Mouse (Mus musculus): ENCODE results near the gene E030030I06Rik. TPM values are rescaled to one million over a fixed set of nuclear protein-coding genes. Genes with fewer than 3 reads are reported as not detected.
"Not testable (repeated sequence)": the region's sequence is repeated elsewhere in the genome, so short reads cannot be mapped to it uniquely, and the experiment has no call there.

E030030I06Rik gene
- polyA plus RNA-seq, 1 experiment from 2014 or later, result 21.4 TPM

DNA sequence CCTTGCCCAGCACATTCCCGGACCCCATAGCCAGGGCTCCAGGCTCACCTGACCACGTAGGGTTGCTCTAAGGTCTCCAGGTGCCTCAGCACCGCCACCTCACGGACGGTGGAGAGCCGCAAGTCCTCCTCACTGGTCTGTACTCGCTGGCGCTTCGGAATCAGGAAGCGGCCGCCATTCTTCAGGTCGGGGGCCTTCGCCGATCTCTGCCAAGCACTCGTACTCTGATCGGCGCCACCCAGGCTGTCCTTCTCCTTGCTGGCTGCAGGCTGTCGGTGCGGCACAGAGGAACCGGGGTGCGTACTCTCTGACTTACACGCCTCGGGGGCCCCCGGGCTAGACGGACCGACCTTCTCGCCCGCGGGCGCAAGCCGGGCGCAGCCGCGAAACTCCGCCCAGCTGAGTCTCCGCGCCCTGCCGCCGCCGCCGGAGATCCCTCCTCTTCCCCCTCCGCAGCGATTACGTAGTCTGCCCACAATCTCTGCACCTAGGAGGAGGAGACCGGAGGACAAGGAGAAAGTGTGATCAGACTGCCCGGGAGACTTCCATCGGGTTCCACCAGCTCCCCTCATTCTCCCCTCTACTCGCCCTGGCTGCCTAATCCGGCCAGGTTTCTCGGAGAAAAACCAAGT, 513 bp downstream of the E030030I06Rik start:
- WGBS, result under 1% methylated on average over 50 of the region's 50 CpGs
- H3K36me3 ChIP-seq, result peaks cover 10% of the 10 kb centered on the region
- H3K4me1 ChIP-seq (replicated peaks), result peaks cover 29% of the 10 kb centered on the region
- H3K27ac ChIP-seq, result peak overlapping the region; percentile 93
- DNase-seq (ENCODE audit: low spot score), result peak; percentile 86
- H3K9me3 ChIP-seq, result no peaks in the 10 kb centered on the region
- H3K4me3 ChIP-seq, result peak overlapping the region; percentile 75
- peaks cover 45% of the 10 kb centered on the region for H3K27me3 ChIP-seq (ENCODE audit: insufficient read depth, poor library complexity, severe bottlenecking)

DNA sequence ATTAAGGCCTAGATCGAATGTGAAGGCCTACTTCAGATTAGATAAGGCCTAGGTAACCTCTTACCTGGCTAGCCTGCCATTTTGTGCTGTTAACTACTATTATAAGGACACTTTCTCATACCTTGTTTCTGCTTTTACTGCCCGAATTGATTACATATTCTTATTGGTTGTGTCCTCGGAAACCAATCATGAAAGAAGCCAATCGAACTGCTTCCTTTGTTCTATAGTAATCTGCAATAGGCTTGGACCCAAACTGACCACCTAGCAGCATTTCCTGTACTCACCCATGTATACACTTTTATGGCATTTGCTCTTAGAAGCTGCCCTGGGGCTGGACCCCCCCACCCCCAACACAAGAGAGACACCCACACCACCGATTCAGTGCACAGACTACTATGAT, 6.1 kb downstream of the E030030I06Rik start:
- Histone ChIP-seq H3K27me3 (ENCODE audit: insufficient read depth, poor library complexity, severe bottlenecking) (peaks cover 5% of the 10 kb centered on the region; the same call in 1 of the 2 replicates), H3K4me1 (replicated peaks) (peaks cover 3% of the 10 kb centered on the region), H3K9me3 (peaks cover 3% of the 10 kb centered on the region; the same call in 1 of the 2 replicates), H3K36me3 (peaks cover 10% of the 10 kb centered on the region), H3K27ac (no peak overlapping the region), H3K4me3 (no peak overlapping the region)
- DNase-seq (ENCODE audit: low spot score), result no peak
- 71% methylated on average over 5 of the region's 5 CpGs for WGBS

DNA sequence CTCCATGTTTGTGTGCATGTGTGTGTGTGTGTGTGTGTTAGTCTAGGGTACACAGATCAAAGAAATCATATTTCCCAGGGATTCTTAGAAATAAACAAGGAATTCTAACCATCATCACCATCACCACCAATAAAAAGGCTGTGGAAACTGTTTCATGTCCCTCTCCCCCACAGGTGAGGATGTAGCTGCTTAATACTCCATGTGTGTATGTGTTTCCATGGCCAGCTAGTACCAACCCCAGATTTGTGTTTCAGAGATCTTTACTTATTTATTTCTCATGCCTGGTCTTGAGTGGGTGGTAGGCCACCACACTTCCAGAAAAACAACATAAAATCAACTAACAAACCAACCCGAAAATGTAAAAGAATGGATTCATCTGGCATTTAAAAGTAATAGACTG, 6.9 kb downstream of the E030030I06Rik start:
- H3K4me1 ChIP-seq (replicated peaks); H3K4me3 ChIP-seq; H3K27me3 ChIP-seq (ENCODE audit: insufficient read depth, poor library complexity, severe bottlenecking); H3K9me3 ChIP-seq; H3K27ac ChIP-seq; H3K36me3 ChIP-seq: not testable (repeated sequence)
- peak; percentile 57 for DNase-seq (ENCODE audit: low spot score)
- 88% methylated on average over 1 of the region's 1 CpGs for WGBS

DNA sequence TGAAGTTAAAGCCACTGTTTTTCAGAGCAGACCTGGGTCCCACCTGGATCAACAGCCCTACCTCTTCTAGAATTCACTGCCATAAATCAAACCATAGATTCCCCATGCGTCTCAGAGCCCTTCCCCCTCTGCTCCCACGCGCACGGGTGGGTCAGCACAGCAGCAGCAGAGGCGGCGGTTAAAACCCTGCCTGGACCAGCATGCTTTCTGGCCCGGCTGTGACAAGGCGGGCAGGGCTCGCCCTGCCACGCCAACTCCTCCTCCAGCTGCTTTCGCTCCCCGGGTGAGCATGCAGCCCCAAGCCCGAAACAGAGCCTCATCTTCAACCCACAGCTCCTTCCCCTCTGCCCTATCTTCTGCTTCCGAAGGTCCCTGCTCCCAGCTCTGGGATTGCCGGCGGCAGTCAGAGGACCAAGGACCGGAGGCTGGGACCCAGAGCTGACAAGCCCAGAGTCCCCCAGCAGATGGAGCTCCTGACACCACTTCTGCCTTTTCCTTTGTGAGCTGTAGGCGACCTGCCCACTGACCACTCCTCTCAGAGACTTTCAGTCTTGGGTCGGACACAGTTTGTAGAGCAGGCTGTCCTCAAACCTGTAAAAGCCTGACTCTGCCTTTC, 8.3 kb downstream of the E030030I06Rik start:
- Histone ChIP-seq H3K4me1 (replicated peaks) (peaks cover 3% of the 10 kb centered on the region), H3K27ac (peak overlapping the region; percentile 83), H3K27me3 (ENCODE audit: insufficient read depth, poor library complexity, severe bottlenecking) (peaks cover 5% of the 10 kb centered on the region; the same call in 1 of the 2 replicates), H3K4me3 (peak overlapping the region; percentile 57), H3K36me3 (peaks cover 2% of the 10 kb centered on the region; the same call in 1 of the 2 replicates), H3K9me3 (peaks cover 6% of the 10 kb centered on the region; the same call in 1 of the 2 replicates)
- 1% methylated on average over 19 of the region's 19 CpGs for WGBS
- DNase-seq (ENCODE audit: low spot score), result peak; percentile 89

- 0 out of 2 replicates have a peak, but pooled peaks cover 11% of the 10 kb centered on the region for H3K4me1 ChIP-seq (replicated peaks)
- H3K9me3 ChIP-seq, result no peaks in the 10 kb centered on the region
- H3K27ac ChIP-seq, result no peak overlapping the region
- no peak for DNase-seq (ENCODE audit: low spot score)
- no peaks in the 10 kb centered on the region for H3K27me3 ChIP-seq (ENCODE audit: insufficient read depth, poor library complexity, severe bottlenecking)
- no peaks in the 10 kb centered on the region for H3K36me3 ChIP-seq
- H3K4me3 ChIP-seq, result no peak overlapping the region
- 88% methylated on average over 2 of the region's 2 CpGs for WGBS
Measured at GRCm38 (mm10) chr10:22074531-22074930, 74.5 kb downstream of the E030030I06Rik start.

DNA sequence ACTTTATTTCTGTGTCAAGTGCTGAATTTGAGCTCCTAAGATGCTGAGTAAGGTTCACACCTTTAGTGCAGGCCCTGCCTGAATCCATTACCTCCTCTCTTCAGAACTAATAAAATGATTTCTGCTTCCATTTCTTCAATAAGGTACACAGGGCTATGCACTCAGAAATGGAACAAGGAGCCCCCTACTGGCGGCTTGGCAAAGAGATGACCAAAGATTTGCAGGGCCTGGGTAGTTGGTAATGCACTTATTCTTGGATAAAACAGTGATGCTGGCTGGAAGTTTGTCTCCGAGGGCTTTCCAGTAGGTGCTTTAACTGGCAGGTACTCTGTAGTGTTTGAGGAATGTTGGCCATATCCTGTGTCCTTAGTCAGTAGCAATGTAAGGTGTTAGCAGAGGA, 76.3 kb downstream of the E030030I06Rik start:
- Histone ChIP-seq H3K27me3 (ENCODE audit: insufficient read depth, poor library complexity, severe bottlenecking) (no peaks in the 10 kb centered on the region), H3K4me1 (replicated peaks) (0 out of 2 replicates have a peak, but pooled peaks cover 9% of the 10 kb centered on the region), H3K4me3 (no peak overlapping the region), H3K36me3 (no peaks in the 10 kb centered on the region), H3K27ac (no peak overlapping the region), H3K9me3 (0 out of 2 replicates have a peak, but pooled peaks cover 3% of the 10 kb centered on the region)
- DNase-seq (ENCODE audit: low spot score), result no peak
- 65% methylated on average over 2 of the region's 2 CpGs for WGBS

GRCm38 (mm10) chr10:22070576-22070975, 78.5 kb downstream of the E030030I06Rik start:
- no peaks in the 10 kb centered on the region for H3K36me3 ChIP-seq
- no peaks in the 10 kb centered on the region for H3K4me1 ChIP-seq (replicated peaks)
- no peak overlapping the region for H3K27ac ChIP-seq
- H3K27me3 ChIP-seq (ENCODE audit: insufficient read depth, poor library complexity, severe bottlenecking), result no peaks in the 10 kb centered on the region
- no peak overlapping the region for H3K4me3 ChIP-seq
- 0 out of 2 replicates have a peak, but pooled peaks cover 6% of the 10 kb centered on the region for H3K9me3 ChIP-seq
- DNase-seq (ENCODE audit: low spot score), result no peak
- WGBS, result 82% methylated on average over 4 of the region's 4 CpGs

DNA sequence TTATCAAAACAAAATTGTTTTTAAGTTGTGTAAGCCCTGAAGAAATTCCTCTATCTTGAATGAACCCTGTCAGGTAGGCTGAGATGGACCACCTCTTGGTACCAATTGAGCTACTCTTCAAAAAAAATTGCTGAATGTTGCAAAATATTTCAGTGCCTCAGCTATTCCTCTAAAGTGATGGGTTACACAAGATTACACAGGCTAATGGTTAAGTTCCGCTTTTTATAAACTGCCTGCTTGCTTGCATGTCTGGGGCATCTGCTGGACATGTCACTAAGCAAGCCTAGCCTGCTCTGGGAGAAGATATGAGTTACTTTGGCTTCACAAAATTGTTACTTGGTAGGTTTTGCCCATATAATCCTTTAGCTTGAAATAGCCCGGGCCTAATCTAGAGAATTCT, 78.9 kb downstream of the E030030I06Rik start:
- 90% methylated on average over 2 of the region's 2 CpGs for WGBS

GRCm38 (mm10) chr10:22067979-22068378, 81.1 kb downstream of the E030030I06Rik start, which contains the start of gene 4930444G20Rik:
TSS of gene 4930444G20Rik (minus strand) at chr10:22068079.
- DNase-seq (ENCODE audit: low spot score); H3K9me3 ChIP-seq; H3K27me3 ChIP-seq (ENCODE audit: insufficient read depth, poor library complexity, severe bottlenecking); H3K4me3 ChIP-seq; H3K36me3 ChIP-seq; H3K27ac ChIP-seq; H3K4me1 ChIP-seq (replicated peaks): not testable (repeated sequence)
- WGBS, result 91% methylated on average over 7 of the region's 7 CpGs

More for the DNA sequence above, 78.9 kb downstream of the E030030I06Rik start:
- Histone ChIP-seq H3K27ac (no peak overlapping the region), H3K27me3 (ENCODE audit: insufficient read depth, poor library complexity, severe bottlenecking) (no peaks in the 10 kb centered on the region), H3K9me3 (0 out of 2 replicates have a peak, but pooled peaks cover 6% of the 10 kb centered on the region), H3K4me1 (replicated peaks) (no peaks in the 10 kb centered on the region), H3K4me3 (no peak overlapping the region), H3K36me3 (no peaks in the 10 kb centered on the region)
- DNase-seq (ENCODE audit: low spot score), result no peak

Other genes with a start within 250 kb of the E030030I06Rik start
- gene 4930444G20Rik, start 81.2 kb downstream of the E030030I06Rik start, polyA plus RNA-seq (2016; fragmentation: Nextera tagmentation; extraction: Ambion mirVana), result not detected in 2 replicates
- gene Raet1e, start 9.3 kb upstream of the E030030I06Rik start, polyA plus RNA-seq (2016; fragmentation: Nextera tagmentation; extraction: Ambion mirVana), result 15.1 and 20.0 TPM in 2 replicates
- 1.6 and 1.9 TPM in 2 replicates for gene H60b, start 9.3 kb upstream of the E030030I06Rik start, polyA plus RNA-seq (2016; fragmentation: Nextera tagmentation; extraction: Ambion mirVana)
- gene Raet1d, start 211.3 kb upstream of the E030030I06Rik start, polyA plus RNA-seq (2016; fragmentation: Nextera tagmentation; extraction: Ambion mirVana), result 16.0 and 16.5 TPM in 2 replicates

All from hindbrain, embryonic 10.5 days (tissue).